Comparison of ENCODE assay signal across 15 mouse cellular contexts in genomic region chr4:41245408-41245807, GRCm38 (mm10). TPM values are rescaled to one million over a fixed set of nuclear protein-coding genes. Genes with fewer than 3 reads are reported as not detected.
A peak's percentile ranks its signal among the peaks of the same experiment; 100 is the strongest.
DNase-seq lines count a peak whose midpoint lies in the region; ATAC-seq and TF ChIP-seq lines count a peak whose summit lies in the region.
"Had no signal": no experiment of that assay in that cellular context is flagged by ENCODE, and none has a peak within 500 bp of the region (broad histone marks: within the 10 kb centered on the region; RNA-seq: fewer than 3 reads in every experiment).

No protein-coding gene starts in this region.

- no peaks in the 10 kb centered on the region for H3K9me3 ChIP-seq in midbrain, postnatal 0 days (ENCODE audit: low read length)
- H3K9me3 ChIP-seq in midbrain, embryonic 11.5 days (ENCODE audit: control insufficient read depth, low read length): no peaks in the 10 kb centered on the region
- H3K9me3 ChIP-seq: forebrain, embryonic 13.5 days; heart, embryonic 15.5 days; hindbrain, embryonic 10.5 days; limb, embryonic 13.5 days; neural tube, embryonic 12.5 days had no signal

- H3K27me3 ChIP-seq in midbrain, postnatal 0 days (ENCODE audit: insufficient read depth, low read length): no peaks in the 10 kb centered on the region
- no peaks in the 10 kb centered on the region for H3K27me3 ChIP-seq in midbrain, embryonic 11.5 days (ENCODE audit: control insufficient read depth, insufficient read depth, low read length)
- H3K27me3 ChIP-seq: forebrain, embryonic 13.5 days; heart, embryonic 15.5 days; limb, embryonic 13.5 days; neural tube, embryonic 12.5 days had no signal

- ATAC-seq in CD4-positive, CD25-positive, alpha-beta regulatory T cell, adult 4 months: no peak
- ATAC-seq in midbrain, postnatal 0 days (ENCODE audit: low FRiP score): no peak
- ATAC-seq in midbrain, embryonic 11.5 days (ENCODE audit: low FRiP score): no peak
- ATAC-seq: forebrain, embryonic 13.5 days had no signal

- H3K4me3 ChIP-seq in layer of hippocampus, adult 2 months: no peak overlapping the region
- no peak overlapping the region for H3K4me3 ChIP-seq in midbrain, postnatal 0 days (ENCODE audit: low read depth, low read length)
- no peak overlapping the region for H3K4me3 ChIP-seq in midbrain, embryonic 11.5 days (ENCODE audit: low read depth, low read length)
- H3K4me3 ChIP-seq: forebrain, embryonic 13.5 days; heart, embryonic 15.5 days; hindbrain, embryonic 10.5 days; limb, embryonic 13.5 days; neural tube, embryonic 12.5 days had no signal

- DNase-seq in CD4-positive, CD25-positive, alpha-beta regulatory T cell, adult 2 months (ENCODE audit: low read depth, low spot score): peak; percentile 24
- no peak for DNase-seq in layer of hippocampus, adult 2 months (ENCODE audit: low spot score in 2 of 2)
- no peak for DNase-seq in layer of hippocampus, adult 9-11 months
- no peak for DNase-seq in midbrain, postnatal 0 days (ENCODE audit: low spot score)
- DNase-seq in midbrain, embryonic 11.5 days (ENCODE audit: low spot score, missing footprints): no peak
- DNase-seq in cerebellum, postnatal 36 days: no peak
- DNase-seq in right cerebral cortex, postnatal 10 days (ENCODE audit: low spot score in 2 of 2): no peak
- DNase-seq: cerebellum, adult 9-11 months; thymus, postnatal 4 days had no signal

- peak; percentile 68 for TF ChIP-seq CTCF in layer of hippocampus, adult 2 months (conservative IDR thresholded peaks at IDR 0.05)
- peak; percentile 41 for TF ChIP-seq CTCF in midbrain, postnatal 0 days (IDR thresholded peaks at IDR 0.05)

- H3K9ac ChIP-seq in midbrain, postnatal 0 days (replicated peaks; ENCODE audit: low read length, poor library complexity, severe bottlenecking): no peak overlapping the region
- H3K9ac ChIP-seq in midbrain, embryonic 11.5 days (ENCODE audit: low read length): no peak overlapping the region
- H3K9ac ChIP-seq: forebrain, embryonic 13.5 days; heart, embryonic 15.5 days; limb, embryonic 13.5 days; neural tube, embryonic 12.5 days had no signal

- no peaks in the 10 kb centered on the region for H3K4me1 ChIP-seq in midbrain, postnatal 0 days (ENCODE audit: insufficient read depth, low read length)
- H3K4me1 ChIP-seq in midbrain, embryonic 11.5 days (ENCODE audit: control insufficient read depth, insufficient read depth, low read length): no peaks in the 10 kb centered on the region
- H3K4me1 ChIP-seq: forebrain, embryonic 13.5 days; heart, embryonic 15.5 days; hindbrain, embryonic 10.5 days; limb, embryonic 13.5 days; neural tube, embryonic 12.5 days had no signal

- H3K36me3 ChIP-seq in midbrain, postnatal 0 days (ENCODE audit: insufficient read depth, low read length): no peaks in the 10 kb centered on the region
- H3K36me3 ChIP-seq in midbrain, embryonic 11.5 days (ENCODE audit: control insufficient read depth, insufficient read depth, low read length): peaks cover 6% of the 10 kb centered on the region; the same call in 1 of the 2 replicates

- H3K27ac ChIP-seq in layer of hippocampus, adult 2 months: no peak overlapping the region
- no peak overlapping the region for H3K27ac ChIP-seq in midbrain, postnatal 0 days (ENCODE audit: low read depth, low read length)
- H3K27ac ChIP-seq in midbrain, embryonic 11.5 days (ENCODE audit: low read depth, low read length): no peak overlapping the region
- H3K27ac ChIP-seq: forebrain, embryonic 13.5 days; heart, embryonic 15.5 days; hindbrain, embryonic 10.5 days; limb, embryonic 13.5 days; neural tube, embryonic 12.5 days had no signal

- WGBS in midbrain, postnatal 0 days: 90% methylated on average over 2 of the region's 2 CpGs
- 92% methylated on average over 2 of the region's 2 CpGs for WGBS in midbrain, embryonic 11.5 days

- H3K4me2 ChIP-seq in midbrain, postnatal 0 days (ENCODE audit: low read depth, low read length, poor library complexity, severe bottlenecking): no peak overlapping the region
- H3K4me2 ChIP-seq in midbrain, embryonic 11.5 days: no peak overlapping the region
- H3K4me2 ChIP-seq: forebrain, embryonic 13.5 days; heart, embryonic 15.5 days; limb, embryonic 13.5 days; neural tube, embryonic 12.5 days had no signal

RNA-seq across cellular contexts. Expression of gene Ubap2, which starts 29.5 kb away (rescaled TPM):
- 10 to 100 TPM; 16.0 to 19.6 TPM for polyA plus RNA-seq in CD4-positive, CD25-positive, alpha-beta regulatory T cell, adult 4 months (2017; shearing (Covaris generic))
- 10 to 100 TPM; 40.9 to 45.0 TPM for total RNA-seq in layer of hippocampus, adult 2 months (2021)
- total RNA-seq in midbrain, postnatal 0 days (2014; rRNA removed): 19.1 and 36.1 TPM in 2 replicates
- 36.2 and 38.5 TPM in 2 replicates for polyA plus RNA-seq in midbrain, postnatal 0 days (2015; fragmentation: Nextera tagmentation; extraction: Ambion mirVana)
- 60.5 and 67.0 TPM in 2 replicates for polyA plus RNA-seq in midbrain, embryonic 11.5 days (2014; fragmentation: Nextera tagmentation; extraction: Ambion mirVana)
